Mouse (Mus musculus) MN1 (cell line): ENCODE data around the gene Nemp2.
A peak's percentile ranks its signal among the peaks of the same experiment; 100 is the strongest.
"Not testable (repeated sequence)": the region's sequence is repeated elsewhere in the genome, so short reads cannot be mapped to it uniquely, and the experiment has no call there.

Experiments used
- DNase-seq: peaks from one replicate; pipeline ENCODE4 v3.0.0-alpha.2; 2016; ENCODE audit warnings: low spot score

The Nemp2 gene

DNA sequence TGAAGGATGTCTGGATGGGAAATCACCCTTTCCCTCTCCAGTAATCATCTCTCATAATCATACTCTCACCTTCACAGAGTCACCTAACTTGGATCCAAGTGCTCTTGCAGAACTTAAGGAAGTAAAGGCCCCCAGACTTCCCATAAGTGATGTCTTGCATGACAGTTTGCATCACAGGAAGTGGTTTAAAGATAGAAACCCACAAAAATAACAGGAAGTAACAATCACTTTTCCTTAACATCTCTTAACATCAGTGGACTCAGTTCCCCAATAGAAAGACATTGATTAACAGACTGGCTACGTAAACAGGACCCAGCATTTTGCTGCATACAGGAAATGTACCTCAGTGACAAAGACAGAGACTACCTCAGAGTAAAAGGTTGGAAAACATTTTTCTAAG lies 22.9 kb downstream of the Nemp2 start:
- no peak for DNase-seq

DNA sequence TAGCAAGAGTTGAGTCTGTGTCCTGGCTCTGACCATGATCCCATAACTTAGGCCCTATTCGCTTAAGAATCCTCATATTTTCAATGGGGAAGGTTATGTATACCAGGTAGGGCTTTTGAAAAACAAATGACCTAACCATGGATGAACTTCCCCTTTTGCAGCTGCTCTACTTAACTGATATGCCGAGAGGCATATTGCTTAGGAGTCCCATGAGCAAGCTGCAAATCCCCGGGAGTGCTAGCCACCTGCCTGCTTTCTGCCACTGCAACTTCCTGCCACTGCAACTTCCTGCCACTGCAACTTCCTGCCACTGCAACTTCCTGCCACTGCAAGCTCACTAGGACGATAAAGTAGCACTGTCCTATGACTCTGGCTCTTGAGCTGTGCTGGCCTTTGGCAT lies 24.6 kb downstream of the Nemp2 start:
- no peak for DNase-seq

DNA sequence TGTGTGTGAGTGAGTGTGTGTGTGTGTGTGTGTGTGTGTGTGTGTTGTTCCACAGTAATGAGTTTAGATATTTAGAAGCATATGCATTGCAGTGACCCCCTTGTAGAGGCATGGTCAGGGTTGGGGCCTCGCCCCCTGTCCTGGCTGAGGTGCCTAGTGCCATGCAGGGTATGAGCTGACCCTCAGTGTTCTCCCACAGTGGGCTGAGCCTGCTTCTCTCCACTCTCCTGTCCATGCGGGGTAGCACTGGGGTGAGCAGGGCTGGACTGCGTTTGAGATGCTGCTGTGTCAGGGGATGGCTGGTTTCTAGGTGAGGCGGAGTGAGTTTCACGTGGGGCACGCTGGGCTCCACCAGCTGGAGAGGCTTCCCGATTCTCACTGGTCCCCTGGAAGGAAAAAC lies 27.7 kb downstream of the Nemp2 start:
- DNase-seq = no peak

DNA sequence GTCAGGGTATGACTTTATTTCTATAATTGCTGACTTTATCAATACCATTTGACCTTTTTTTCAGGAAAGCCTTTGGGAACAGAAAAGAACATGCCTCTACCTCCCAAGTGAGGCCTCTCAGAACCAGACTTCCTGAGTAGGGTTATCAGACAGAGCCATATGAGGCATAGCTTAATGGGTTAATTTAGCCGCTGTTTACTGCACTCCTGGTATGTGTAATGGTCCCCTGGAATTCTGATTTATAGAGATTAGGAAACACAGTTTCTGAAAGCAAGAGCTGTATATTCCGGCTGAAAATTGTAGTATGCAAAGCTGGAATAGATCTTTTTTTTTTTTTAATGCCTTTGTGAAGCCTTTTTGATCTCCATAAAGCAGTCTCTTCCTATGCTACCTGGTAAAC lies 29.8 kb downstream of the Nemp2 start:
- no peak for DNase-seq

DNA sequence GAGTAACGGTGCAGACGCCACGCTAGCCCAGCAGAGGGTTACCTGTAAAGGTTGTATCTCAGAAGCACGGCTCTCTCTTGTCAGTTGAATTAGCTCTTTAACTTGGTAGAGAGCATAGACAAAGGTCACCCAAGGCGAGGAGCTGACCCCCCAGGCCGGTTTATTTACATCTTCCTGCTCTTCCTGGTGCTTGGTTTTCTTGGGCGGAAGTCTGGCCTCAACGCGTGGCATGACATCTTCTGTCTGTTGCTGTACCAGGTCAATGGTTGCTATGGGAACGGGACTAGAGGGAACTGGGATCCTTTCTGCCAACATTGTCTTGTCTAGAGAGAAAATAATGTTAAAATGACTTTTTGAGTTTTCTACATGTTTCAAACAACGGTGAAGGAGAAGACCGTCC lies 30.3 kb downstream of the Nemp2 start:
- DNase-seq = no peak

DNA sequence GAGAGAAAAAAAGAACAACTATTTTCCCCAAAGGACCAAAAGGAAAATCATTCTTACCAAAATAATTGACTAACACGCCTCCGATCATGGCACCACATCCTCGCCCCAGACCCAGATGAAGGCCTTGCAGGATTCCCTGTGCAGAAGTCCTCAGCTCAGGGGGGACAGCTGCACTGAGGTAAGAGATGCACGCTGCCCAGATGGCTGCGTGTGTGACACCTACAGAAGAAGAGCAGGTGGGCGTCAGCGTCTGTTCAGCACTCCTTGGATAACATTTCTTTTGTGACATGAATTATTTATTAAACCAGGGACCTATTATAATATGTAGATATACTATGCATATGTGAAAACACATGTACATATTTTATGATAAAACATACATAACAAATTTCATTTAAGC lies 32.7 kb downstream of the Nemp2 start:
- no peak for DNase-seq

DNA sequence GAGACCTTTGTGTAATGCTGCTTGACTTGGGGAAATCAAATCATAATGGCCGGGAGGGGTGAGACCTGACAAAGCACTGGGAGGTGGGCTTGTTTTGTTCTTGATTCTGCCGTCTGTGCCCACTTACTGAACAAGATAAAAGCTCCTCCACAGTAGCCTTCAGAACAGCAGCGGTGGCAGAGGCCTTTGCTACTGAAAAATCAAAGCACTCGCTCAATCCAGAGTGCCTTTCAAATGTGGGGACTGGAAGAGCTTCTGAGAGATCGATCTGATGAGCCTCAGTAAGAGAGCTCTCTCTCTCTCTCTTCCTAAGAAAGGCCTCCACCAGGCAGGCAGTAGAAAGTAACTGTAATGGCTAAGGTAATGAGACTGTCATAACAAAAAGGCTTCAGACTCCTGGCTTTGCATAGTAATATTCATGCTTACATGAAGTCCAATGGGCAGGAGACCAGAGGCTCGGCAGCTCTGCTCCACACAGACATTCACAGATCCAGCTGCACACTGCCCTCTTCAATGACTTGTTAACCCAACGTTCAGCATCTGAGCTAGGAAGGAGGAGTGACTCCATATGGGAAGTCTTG lies 38.3 kb downstream of the Nemp2 start:
- no peak for DNase-seq

DNA sequence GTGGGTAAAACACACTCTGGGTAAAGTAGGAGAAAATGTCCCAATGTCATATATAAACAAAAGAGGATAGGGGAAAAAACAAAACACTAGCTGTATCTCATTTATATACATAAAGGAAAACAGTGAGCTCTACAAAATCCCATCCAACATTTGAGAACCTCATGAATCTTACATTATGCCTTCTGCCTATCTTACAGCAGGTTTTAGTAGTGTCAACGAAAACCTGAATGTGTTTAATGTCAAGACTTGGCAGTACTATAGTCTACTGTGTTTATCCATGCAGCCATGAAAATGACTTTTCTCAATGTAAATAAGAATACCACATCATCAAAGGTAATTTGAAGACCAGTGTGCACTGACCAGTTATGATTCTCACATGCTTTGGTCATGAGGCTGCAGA lies 39.4 kb downstream of the Nemp2 start:
- DNase-seq = no peak

DNA sequence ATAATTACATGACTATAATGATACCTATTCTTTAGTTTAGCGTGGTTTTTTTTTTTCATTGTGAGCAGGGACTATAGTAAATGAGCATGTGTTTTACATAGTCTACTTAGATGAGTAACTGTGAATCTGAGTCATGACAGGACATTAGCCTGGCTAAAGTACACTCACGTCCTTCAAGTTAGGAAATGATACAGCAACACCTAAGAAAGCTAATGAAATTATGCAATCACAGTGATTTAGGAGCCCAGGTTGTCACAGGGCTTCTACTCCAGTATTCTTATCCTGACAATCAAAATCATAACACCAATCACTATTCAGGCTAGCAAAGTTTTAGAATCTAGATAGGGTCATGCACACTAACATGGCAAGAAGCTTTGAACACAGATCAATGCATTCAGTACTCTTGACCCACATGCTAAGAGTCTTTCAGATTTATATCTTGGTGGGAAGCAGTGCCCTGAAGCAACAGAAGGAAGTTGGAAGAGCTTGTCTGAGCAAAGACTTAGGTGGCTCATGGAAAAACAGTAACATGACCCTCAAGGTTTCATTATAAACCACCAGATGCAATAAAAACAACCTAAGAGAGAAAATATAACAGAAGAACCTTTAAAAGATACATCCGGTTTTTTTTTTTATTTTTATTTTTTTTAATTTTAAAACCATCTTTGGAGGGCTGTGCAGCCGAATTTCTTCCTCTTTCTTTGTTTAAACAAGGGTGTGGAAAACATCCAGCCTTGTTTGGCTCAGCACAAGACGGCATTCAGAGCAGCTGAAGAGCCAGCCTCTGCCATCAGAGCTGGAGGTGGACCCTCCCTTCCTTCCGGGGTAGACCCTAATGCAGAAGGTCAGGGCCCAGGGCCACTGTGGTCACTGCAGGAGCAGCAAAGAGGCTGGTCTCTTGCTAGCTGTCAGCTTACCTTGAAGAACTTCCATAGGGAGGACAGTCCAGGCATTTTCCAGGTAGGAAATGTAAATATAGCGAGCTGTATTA lies 45.4 kb downstream of the Nemp2 start:
- peak; percentile 13 for DNase-seq

DNA sequence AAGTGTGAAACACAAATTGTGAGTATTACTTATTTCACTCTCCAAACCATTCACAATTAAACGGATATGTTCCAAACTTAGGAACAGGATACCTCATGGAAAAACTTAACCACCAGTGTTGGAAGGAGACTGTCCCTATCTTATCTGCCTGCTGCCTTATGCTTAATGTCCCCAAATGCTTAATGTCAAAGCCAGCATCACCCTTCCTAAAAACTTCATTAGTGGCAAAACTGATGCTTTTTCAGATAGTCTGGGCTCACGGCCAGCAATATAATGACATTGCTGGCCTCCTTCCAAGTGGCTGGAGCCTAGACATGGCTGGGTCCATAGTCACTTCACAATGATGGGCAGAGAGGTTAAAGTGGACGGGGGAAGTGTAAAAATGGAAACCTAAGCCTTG lies 46.1 kb downstream of the Nemp2 start:
- peak; percentile 94 for DNase-seq

DNA sequence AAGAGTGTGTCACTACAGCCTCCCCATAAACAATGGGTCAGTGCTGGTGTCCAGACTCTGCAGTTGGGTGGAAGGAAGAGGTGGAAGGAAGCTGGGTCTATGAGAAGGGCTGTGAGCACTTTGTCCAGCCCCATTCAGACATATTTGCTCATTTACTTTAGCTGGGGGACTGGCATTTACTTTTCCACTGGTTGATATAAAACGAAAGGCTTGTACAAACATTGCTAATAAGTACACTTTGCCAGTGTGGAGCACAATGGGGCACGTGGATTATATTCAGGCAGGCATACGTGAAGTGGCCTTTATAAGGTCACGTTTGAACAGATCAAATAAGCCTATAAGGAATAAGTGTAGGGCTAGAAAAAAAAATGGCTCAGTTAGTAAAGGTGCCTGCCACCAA lies 53.0 kb downstream of the Nemp2 start:
- no peak for DNase-seq

DNA sequence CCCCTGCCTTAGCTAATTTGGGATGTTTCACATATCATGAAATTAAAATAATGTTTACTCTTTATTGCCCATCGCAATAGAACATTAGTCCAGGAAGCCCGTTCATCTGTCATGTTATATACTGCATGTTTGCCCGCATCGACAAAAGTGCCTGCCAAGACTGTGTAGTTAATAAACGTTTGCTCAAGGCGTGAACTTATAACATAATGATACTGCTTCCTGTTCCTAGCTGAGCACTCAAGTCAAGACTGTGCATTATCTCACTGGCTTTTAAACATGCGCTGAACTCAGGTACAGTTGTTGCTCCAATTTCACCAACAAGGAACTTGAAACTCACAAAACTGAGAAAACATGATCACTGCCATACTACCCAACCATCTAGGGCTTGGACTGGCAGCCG lies 57.1 kb downstream of the Nemp2 start:
- DNase-seq = no peak

DNA sequence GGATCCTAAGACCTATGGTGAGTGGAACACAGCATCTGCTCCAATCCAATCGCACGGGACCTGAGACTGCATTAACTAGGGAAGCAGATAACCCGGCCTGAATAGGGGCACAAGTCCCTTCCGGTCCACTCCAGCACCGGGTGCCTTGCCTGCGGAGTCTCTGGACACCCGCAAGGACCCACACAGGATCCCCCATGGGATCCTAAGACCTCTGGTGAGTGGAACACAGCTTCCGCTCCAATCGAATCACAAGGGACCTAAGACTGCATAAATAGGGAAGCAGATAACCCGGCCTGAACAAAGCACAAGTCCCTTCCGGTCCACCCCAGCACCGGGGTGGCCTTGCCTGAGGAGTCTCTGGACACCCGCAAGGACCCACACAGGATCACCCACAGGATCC lies 64.0 kb downstream of the Nemp2 start:
- not testable (repeated sequence) for DNase-seq
